Mouse (Mus musculus): ENCODE measurements at regions not wholly inside any gene's neighbourhood (a gene's known extent, or its start where the extent isn't known, plus 50 kb on each side); places are given as distances from the start of the nearest gene placed in this dataset.

DNA sequence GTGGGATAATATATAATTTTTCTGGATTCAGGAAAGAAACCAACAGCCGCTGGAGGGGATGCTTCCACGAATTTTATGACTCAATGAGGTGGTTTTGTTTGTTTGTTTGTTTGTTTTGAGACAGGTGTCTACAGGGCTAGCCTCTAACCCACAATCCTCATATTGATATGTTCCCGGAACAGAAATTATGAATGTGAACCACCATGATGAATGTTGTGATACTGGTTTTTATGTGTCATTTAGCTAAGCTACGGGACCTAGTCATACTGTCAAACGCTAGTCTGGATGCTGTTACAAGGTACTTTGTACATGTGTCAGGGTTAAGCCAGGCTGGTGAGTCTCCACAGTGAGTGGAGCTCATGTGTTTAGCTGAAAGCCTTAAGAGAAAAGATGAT, 100.6 kb upstream of the Cpsf6 start:
- no peak for DNase-seq (ENCODE audit: low spot score in 2 of 2)

DNA sequence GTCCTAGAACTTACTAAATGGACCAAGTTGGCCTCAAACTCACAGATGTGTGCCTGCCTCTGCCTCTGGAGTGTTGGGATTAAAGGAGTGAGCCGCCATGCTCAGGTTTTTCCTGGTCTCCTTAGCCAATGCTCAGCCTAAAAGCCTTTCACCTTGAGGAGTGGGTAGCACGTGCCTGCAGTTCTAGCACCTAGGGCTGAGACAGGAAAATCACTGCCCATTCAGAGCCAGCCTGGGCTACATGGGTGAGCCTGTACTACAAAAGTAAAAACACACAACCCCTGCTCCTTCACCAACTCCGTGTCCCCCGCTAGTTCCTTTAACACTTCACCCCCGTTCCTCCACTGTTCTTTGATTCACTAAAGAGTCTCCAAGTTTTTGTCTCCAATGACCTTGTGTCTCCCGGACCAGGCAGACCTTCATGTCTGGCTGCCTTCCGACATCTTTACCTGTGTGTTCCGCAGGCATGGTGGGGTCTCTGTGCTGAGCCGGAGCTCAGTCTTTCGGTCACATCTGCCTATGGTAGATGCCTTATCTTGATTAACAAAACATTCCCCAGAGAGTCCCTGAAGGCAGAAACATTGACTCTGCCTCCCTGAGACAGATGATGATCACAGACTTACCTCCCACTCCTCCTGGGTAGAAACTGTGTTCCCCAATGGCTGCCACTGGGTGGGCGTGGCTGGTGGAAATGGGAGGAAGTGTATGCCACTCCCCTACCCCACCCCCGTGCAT, 100.1 kb upstream of the Cpsf6 start:
- no peak for DNase-seq (ENCODE audit: low spot score in 2 of 2)

DNA sequence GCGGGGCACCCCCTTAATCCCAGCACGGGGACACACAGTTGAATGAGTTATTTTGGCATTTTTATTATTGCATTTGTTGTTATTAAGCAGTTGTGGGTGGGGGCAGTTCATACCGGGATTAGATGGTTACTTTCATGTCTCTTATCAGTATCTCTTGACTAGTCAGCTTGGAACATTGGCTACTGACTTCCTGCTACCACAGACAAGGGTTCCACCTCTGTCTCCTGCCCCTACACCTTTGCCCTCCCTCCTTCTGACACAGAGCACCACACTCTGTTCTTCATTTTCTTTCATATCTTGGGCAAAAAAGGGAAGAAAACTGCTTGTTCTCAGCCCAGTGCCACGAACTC, 99.1 kb upstream of the Cpsf6 start:
- DNase-seq (ENCODE audit: low spot score in 2 of 2): no peak

DNA sequence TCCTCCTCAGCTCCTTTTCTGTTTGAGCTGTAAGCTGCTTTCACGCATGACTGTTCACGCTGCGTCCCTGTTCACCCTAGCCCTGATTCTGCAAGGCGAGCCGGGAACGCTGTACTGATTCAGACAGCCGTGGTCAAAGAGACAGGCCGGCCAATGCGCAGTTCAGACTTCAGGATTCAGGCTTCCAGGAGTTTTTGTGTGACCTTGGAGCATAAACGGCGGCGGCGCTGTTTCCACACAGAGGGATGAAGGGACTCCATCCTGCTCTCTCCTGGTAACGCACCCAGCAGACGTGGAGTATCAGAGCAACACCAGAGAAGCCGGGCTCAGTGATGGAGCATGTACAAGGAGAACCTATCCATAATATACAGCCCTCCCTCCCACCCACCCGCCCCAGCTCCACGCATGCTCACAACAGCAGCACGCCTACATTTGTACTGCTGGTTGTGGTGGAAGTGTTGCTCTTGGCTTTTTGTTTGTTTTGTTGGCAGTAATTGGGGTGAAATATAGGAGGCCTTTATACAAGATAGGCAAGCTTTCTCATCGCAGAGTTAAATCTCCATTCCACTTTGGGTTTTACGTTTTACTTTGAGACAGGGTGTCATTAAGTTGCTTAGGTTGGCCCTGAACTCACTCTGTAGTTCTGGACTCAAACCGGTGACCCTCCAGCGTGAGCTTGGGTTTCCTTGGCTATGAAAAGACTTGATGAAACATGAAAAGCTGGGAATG, 98.6 kb upstream of the Cpsf6 start:
- DNase-seq (ENCODE audit: low spot score in 2 of 2): peak; percentile 27 to 67

DNA sequence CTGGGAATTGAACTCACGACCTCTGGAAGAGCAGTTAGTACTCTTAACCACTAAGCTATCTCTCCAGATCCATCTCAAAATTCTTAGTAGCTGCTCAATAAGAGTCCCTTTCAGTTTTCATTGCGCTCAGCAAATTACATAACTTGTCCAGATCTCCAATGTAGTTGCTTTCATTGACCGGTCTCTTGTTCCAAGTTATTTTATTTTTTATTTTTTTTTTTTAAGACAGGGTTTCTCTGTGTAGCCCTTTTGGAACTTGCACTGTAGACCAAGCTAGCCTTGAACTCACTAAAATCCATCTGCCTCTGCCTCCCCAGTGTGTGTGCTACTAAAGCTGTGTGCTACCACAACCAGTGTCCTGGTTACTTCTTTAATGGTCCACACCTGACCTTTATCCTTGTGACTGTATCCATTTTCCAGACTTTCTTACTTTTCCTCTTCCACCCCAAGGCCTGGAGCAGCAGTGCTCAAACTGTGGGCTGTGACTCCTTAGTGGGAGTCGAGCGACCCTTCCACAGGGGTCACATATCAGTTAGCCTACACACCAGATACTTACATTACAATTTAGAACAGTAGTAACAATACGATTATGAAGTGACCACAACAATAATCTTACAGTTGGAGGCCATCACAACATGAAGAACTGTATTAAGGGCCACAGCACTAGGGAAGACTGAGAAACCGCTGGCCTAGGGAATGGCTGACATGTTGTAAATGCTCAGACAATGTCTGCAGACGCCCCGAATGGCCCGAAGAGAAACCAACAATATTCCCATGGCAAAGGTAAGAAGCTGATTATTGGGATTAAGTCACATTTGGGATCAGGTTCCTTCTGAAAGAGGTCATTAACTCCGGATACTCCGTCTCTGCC, 97.8 kb upstream of the Cpsf6 start:
- DNase-seq (ENCODE audit: low spot score in 2 of 2): peak in 1 of 2 experiments; percentile 11

DNA sequence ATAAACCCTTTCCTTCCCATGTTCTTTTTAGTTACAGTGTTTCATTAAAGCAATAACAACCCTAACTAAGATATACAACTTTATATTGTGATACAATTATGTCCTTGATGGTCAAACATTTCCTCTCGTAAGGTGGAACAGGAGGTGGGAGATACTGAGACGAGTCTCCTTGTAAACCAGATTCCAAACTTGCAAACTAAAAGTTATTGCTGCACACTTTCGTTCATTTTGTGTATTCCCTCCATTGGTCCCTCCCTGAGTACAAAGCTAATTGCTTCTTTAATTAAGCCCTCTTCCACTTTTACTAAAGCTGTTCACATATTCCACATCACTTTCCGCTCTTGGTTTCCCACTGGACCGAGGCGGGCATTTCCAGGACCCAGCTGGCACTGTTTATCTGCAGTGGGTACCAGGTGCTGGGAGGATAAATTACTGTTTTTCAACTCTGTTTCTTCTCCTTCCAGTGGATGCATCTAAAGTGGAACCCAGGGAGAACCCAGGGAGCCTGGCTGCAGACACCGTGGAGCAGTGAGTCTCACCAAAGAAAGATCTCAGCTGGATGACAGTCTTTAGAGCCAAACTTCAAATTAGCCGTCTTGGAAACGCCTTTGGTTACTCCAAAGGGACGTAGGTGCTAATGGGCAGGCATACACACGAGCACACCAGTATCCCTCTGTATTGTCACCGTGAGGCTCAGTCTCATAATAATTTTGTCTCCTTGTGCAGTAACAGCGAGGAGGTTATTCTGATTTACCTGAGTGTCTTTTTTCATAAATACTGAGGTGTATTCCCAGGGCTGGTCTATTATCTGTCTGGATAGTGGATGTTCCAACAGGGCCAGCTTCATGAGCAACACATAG, 95.5 kb upstream of the Cpsf6 start:
- DNase-seq (ENCODE audit: low spot score in 2 of 2): no peak

DNA sequence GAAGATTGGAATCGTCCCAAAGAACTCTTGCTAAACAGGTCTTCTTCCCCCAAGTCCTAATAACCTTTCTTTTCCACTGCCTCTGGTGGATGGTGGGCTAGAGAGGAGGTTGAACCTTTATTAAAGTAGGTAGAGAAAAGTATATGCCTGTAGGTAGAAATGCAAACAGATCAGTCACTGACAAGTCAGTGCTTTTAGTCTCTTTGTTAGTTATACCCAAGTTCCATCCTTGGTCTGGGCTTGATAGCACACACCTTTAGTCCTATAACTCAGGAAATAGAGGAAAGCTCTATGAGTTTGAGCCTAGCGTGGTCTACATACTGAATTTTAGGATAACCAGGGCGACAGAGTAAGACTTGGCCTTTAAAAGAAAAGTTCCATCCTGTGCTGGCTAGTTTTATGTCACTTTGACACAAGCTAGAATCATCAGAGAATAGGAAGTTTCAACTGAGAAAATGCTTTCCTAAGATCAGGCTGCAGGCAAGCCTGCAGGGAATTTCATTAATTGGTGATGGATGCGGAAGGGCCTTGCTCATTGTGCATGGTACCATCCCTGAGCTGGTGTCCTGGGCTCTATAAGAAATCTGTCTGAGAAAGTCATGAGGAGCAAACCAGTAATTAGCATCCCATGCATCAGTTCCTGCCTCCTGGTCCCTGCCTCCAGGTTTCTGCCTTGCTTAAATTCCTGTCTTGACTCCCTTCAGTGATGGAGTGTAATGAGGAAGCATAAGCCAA, 94.7 kb upstream of the Cpsf6 start:
- no peak for DNase-seq (ENCODE audit: low spot score in 2 of 2)

DNA sequence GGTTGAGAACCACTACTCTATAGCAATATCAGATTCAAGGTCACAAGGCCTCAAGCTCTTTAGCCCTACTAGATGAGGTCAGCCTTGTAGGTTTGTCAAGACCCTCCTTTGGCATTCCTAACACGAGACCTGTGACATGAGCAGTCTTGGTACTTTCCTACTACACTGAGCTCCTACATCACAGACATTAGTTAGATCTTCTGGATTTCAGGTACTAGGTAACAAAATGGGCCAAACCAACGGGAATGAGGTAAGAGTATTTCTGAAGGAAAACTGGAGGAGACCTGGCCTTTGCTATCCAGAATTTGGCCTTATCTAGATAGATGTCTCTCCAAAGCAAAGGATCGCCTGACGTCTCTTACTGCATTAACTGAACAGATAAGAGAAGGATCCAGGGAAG, 93.7 kb upstream of the Cpsf6 start:
- no peak for DNase-seq (ENCODE audit: low spot score in 2 of 2)

DNA sequence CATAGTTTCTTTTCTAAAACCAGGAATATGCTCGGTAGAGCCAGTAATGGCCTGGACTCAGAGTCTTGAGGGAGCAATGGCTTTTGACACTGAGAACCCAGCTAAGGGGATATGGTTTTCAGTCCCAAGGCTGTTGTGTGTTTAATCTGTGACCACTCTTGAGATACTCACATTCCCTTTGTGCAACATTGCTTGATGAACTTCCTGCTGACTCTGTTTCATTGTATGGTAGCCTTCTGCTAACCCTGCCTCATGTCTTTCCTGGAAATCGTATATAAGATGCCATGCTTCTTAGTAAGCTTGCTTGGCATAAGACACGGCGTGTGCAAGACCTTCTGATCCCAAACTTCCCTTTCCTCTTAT, 92.7 kb upstream of the Cpsf6 start:
- no peak for DNase-seq (ENCODE audit: low spot score in 2 of 2)

DNA sequence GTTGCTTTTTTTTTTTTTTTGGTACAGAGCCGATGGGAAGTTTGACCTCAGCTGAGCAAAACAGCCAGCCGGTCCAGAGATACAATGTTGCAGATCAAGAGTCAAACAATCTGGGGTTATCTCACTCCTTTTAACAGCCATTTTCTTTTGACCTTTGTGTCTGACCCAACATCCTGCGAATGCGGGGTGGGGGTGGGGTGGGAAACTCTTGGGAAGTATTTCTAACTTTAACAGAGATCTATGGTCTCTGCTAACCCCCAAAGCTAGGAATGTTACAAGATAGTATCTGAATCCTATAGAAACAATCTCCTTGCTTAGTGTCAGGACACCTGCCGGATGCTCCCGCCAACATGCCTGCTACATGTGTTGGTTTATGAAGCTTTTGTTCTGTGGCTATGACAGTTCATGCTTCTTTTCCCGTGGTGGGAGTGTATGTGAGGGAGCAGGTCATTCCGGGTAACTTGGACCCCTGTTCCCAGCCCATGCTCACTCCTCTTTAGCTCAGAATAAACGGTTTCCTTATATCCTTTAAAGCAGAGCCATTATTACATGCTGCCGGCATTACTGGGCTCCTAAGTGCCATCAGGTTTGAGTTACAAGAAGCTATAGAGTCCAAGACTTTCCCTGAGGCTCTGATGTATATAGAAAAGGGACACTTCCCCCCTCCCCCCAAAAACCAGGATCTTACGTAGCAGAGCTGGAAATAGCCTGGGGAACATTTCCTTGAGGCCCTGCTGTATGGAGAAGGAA, 92.2 kb upstream of the Cpsf6 start:
- no peak for DNase-seq (ENCODE audit: low spot score in 2 of 2)

DNA sequence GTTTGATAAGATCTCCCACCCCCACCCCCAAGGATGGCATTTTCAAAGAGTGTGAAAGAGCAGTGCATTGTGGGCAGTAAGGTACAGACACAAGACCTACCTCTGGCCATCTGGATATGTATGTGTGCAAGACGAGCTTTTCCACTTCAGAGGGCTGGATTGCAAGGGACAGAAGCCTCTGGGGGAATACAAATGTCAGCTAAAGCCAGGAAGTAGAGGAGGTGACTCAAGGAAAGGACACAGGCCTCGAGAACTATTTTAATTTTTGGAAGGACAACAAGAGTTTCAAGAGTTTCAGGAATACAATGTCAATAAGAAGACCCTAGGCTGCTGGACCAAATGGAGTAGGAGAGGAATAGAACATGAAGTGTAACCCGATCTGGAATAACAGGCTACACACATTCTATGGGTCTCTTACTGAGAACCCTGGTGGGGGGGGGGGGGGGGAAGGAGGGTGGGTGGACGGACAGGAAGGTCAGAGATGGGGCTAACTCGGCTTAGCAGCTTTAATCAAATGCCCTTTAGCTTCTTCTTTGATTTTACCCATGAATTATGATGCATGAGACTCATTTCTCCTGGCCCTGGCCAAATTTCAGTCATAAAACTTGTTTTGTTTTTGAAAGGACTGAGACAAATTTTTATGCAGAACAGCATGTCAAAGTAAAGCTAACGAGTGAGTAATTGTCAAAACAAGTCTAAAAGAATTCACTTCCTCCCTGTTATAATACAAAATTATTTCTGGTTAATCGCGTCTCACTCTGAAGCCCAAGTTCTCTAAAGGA, 91.4 kb upstream of the Cpsf6 start:
- DNase-seq (ENCODE audit: low spot score in 2 of 2): no peak

DNA sequence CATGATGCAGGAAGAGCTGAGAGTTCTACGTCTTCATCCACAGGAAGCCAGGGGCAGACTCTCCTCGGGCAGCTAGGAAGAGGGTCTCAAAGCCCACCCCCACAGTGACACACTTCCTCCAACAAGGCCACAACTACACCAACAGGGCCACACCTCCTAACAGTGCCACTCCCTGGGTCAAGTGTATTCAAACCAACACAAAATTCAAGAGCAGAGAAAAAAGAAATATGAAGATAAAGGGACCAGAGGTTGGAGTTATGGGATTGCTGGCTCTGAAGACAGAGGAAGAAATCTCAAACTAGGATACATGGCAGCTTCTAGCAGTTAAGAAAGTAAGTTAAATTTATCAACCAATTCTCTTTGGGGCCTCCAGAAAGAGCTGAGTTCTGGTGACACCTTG, 90.7 kb upstream of the Cpsf6 start:
- DNase-seq (ENCODE audit: low spot score in 2 of 2): no peak

DNA sequence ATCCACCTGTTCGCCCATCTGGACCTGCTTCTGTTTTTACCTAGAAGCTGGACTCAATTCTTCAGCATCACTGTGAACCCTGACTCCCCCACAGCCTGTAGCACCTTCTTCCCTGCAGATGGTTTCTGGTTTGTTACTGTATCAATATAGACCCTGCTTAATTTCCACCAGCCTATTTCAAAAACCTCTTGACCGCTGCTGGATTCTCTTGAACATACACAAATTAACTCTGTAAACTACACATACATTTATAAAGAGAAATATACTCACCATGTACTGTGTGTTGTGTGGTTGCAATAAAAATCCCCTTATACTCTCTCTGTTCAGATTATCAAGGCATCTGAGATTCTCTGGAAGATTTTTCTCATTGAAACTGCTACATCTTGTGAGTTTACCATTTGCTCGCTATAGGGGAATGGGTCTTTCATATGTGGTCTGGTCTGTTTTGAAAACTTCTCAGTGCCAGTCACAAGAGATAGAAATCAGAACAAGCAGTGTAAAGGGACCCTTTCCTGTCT, 89.8 kb upstream of the Cpsf6 start:
- DNase-seq (ENCODE audit: low spot score in 2 of 2): no peak

DNA sequence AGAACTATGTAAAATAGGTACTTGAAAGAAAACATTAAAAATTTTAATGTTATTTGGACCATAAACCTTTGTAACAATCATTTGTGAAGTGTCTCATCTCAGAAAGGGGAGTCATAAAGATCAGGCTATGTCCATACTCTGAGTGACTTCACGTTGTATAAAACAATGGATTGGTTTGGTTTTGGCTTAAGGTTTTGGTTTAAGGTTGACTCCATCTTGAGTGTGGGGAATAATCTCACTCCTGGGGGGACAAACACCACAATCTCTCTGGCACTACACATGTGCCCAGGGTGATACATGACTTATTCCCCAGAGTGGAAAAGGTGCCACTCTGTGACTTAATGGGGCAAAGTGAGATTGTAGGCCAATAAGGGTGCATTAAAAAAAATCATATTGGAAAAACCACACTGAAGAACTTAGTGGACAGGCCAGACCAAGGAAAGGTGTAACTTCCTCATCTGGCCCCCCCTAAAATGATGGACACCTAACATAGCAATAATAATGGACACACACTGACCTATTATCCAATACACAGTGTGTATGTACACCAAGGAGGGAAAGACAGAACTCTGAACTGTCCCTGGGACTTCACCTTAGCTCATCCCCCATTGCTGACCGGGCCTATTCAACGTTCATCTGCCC, 89.2 kb upstream of the Cpsf6 start:
- DNase-seq (ENCODE audit: low spot score in 2 of 2): no peak

DNA sequence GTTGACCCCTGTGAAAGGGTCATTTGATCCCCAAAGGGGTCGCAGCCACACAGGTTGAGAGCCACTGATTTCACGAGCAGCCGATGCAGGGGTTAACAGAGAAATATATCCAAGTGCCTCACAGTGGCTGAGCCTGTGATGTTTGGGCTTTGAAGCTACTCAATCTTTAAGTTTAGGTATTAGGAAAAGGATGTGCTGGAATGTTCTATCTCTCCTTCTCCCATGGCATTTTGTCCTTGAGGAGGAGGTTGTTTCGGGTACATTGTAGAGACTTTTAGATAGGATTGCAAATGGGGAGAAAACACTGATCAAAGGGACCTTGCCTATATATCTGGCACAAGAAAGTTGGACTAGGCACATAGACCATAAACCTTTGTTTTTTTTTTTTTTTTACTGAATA, 88.6 kb upstream of the Cpsf6 start:
- no peak for DNase-seq (ENCODE audit: low spot score in 2 of 2)

DNA sequence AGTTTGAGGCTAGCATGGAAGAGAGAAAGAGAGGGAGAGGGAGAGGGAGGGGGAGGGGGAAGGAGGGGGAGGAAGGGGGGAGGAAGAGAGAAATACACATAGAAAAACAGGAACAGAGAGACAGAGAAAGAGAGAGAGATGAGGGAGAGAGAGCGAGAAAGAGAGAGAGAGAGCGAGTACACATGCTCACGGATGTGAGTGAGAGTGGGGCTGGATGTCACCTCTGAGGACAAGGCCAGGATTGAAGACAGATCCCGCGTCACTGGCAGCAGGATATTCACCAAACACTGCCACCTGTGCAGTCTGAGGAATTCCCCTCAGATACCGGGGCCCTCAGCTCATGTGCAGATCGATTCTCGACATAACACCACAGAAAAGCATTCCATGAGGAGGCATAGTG, 87.3 kb upstream of the Cpsf6 start:
- DNase-seq (ENCODE audit: low spot score in 2 of 2): no peak

DNA sequence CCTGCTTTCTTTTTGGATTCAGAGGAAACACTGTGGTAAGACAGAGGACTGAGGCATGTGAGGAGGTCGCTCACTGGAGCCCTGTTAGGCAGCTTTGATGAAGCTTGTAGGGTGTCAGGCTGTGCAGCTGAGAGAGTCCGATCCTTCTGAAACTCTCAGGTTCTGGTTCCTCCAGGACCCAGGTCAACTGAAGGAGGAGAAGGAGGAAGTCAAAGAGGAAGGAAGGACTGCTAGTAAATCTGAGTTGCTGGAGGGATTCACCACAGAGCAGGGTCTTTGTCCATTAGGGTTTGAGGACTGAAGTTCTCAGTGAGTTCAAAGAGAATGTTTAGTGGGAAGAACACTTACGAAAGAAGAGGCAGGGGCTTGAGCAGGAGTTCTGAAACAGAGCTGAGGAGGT, 86.6 kb upstream of the Cpsf6 start:
- no peak for DNase-seq (ENCODE audit: low spot score in 2 of 2)

DNA sequence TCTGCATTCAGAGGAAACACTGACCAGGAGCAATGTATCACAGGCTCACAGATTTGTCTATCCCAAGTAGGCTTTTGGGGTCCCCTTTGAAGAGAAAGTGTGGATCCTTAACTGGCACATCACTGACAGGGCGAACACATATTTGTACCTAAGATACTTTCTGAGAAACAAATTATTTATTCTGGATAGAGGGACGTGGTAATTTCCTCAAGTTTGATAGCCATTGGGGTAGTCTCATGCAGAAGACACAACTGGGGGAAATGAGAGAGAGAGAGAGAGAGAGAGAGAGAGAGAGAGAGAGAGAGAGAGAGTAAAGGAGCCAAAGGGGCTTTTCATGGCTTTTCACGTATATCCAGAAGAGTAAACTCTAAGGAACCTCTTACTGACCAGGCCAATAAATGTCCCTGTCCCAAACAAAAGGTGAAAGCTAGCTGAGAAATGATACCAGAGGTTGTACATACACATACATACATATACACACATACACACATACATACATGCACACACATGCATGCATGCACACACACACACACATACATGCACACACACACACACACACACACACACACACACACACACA, 85.9 kb upstream of the Cpsf6 start:
- DNase-seq (ENCODE audit: low spot score in 2 of 2): no peak

All from layer of hippocampus, adult 18-20 months (tissue).